Mouse (Mus musculus) induced T-regulatory cell, adult 2 months (primary cell): Measurements from ENCODE around the gene Fstl3.
A peak's percentile ranks its signal among the peaks of the same experiment; 100 is the strongest.
"Not testable (repeated sequence)": the region's sequence is repeated elsewhere in the genome, so short reads cannot be mapped to it uniquely, and the experiment has no call there.

ENCODE experiments used
- DNase-seq: peaks from one replicate; pipeline ENCODE4 v3.0.0-alpha.2; 2012; ENCODE audit warnings: low read depth

Gene Fstl3

DNA sequence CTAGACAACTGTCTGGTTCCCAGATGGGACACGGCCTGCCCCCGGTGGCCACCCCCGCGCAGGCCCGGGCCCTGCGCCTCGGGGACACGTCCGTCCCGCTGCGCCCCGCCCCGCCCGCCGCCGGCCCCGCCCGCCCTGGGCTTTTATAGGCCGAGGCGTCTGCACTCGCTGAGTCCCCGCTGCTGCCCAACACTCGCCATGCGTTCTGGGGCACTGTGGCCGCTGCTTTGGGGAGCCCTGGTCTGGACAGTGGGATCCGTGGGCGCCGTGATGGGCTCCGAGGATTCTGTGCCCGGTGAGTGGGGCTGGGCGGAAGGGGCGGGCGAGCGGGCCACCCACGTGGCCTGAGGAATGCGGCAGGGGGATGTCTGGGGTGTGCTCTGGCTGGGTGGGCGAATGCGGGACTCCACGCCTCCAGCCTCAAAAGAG lies at the start of gene Fstl3:
TSS of gene Fstl3 (plus strand) at position 170 of the 429 bp plus-strand sequence.
- no peak for DNase-seq

DNA sequence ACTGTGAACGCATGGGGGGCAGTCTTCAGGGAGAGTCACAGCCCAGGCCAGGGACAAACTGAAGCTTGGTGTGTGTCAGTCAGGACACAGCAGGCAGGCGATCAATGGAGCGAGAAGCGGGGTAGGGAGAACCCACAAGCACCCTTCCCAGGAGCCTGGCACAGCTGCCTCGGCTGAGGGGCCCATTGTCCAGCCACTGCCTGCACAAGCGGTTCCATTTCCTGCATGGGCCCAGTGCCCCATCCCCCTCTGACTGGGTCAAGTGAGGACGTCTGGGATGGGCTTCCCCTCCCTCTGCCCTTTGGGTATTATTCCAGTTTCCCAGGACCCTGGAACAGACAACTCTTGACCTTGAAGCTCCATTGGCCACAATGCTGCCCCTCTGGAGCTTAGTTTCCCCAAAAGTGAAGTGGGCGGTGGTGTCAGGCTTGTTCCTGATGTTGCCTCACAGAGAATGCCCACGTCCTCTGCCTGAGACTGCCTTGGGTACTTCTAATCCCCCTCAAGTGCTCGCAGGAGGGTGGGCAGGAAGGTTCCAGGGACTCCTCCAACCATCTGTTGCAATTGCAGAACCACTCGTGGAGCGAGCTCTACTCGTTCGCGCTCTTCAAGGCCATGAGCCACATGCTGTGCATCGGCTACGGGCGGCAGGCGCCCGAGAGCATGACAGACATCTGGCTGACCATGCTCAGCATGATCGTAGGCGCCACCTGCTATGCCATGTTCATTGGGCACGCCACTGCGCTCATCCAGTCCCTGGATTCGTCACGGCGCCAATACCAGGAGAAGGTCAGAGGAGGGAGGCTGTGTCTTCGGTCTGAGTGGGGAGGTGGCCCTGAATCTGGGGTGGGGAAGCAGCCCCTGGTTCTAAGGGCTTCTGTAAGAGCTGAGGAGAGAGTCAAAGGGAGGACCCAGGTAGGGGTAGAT lies 48.5 kb upstream of the Fstl3 start:
- DNase-seq = no peak

DNA sequence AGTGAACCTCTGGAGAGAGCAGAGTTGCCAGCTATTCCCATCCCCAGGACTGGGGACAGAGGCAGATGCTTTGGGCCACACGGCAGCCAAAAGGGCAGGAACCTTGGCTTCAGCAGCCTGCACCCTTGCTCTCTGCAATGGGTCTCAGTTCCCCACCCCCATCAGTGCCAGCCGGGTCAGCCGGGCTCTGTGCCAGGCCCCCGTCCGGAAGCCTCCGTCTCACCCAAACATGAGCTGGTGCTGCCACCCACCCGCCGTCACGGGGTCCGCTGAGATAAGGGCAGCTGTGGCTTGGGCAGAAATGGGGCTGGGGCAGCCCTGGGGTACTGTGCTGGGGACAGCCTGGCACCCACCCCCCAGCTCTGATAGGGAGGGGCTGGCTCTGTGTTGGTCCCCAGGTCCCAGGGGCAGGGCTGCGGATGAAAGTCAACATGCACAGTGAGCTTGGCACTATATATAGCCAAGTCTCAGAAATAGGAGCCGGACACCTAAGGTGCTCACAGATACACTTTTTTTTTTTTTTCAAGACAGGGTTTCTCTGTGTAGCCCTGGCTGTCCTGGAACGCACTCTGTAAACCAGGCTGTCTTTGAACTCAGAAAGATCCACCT lies 47.6 kb upstream of the Fstl3 start:
- no peak for DNase-seq

- peak; percentile 62 for DNase-seq
These were observed 44.6 kb upstream of the Fstl3 start for GRCm38 (mm10) chr10:79732500-79732899.

DNA sequence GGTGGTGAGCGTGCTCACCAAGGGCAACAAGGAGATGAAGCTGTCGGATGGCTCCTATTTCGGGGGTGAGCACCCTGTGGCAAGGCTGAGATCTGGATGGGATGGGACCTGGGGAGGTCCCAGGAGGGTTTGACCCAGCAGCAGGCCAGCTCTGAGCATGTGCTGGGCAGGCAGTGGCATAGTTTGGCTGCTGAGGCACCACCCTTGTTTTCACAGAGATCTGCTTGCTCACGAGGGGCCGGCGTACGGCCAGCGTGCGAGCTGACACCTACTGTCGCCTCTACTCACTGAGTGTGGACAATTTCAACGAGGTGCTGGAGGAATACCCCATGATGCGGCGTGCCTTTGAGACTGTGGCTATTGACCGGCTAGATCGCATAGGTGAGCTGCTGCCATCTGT lies 43.2 kb upstream of the Fstl3 start:
- no peak for DNase-seq

DNA sequence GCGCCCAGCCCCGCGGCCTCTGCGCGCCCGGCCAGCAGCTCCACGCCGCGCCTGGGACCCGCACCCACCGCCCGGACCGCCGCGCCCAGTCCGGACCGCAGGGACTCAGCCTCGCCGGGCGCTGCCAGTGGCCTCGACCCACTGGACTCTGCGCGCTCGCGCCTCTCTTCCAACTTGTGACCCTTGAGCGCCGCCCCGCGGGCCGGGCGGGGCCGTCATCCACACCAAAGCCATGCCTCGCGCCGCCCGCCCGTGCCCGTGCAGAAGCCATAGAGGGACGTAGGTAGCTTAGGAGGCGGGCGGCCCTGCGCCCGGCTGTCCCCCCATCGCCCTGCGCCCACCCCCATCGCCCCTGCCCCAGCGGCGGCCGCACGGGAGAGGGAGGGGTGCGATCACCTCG lies 41.7 kb upstream of the Fstl3 start:
- no peak for DNase-seq

DNA sequence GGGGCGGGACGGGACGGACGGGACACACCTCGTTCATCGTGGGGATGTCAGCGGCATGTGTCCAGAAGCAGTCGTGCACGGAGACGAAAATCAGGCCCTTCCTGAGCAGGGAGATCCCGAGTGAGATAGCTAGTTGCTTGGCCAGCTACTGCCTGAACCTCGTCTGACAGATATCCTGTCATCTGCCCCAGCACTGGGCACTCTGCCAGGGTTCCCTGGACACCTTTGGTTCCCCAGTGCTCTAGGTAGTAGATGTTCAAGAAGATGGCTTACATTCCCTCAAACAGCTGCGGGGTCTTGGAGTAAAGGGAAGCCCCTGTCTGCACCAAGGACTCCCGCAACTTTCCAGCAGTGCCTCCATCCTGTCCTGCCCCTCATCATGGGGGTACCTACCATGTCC lies 40.4 kb upstream of the Fstl3 start:
- no peak for DNase-seq

- DNase-seq = peak; percentile 53
These were observed 38.8 kb upstream of the Fstl3 start for GRCm38 (mm10) chr10:79738259-79738658.

DNA sequence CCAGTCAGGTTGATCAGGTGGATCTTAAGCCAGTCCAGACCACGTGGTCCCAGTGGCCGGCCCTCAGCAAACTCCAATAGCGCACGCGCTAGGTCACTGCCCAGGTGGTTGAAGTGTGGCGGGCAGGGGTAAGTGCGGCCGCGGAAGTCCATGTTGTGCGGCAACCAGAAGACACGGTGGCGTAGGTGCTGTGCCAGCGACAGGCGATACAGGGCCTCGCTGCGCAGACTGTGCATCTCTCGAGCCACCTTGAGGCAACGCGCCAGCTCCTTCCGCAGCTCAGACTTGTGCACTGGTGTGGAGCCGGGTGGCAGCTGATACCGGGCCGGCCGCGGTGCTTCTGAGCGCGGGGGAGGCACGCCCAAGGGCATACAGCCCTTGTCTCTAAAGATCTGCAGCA lies 37.8 kb upstream of the Fstl3 start:
- no peak for DNase-seq

GRCm38 (mm10) chr10:79740863-79741262 lies 36.2 kb upstream of the Fstl3 start:
- DNase-seq = no peak

- DNase-seq = no peak
These were observed 33.9 kb upstream of the Fstl3 start for GRCm38 (mm10) chr10:79743161-79743560.

DNA sequence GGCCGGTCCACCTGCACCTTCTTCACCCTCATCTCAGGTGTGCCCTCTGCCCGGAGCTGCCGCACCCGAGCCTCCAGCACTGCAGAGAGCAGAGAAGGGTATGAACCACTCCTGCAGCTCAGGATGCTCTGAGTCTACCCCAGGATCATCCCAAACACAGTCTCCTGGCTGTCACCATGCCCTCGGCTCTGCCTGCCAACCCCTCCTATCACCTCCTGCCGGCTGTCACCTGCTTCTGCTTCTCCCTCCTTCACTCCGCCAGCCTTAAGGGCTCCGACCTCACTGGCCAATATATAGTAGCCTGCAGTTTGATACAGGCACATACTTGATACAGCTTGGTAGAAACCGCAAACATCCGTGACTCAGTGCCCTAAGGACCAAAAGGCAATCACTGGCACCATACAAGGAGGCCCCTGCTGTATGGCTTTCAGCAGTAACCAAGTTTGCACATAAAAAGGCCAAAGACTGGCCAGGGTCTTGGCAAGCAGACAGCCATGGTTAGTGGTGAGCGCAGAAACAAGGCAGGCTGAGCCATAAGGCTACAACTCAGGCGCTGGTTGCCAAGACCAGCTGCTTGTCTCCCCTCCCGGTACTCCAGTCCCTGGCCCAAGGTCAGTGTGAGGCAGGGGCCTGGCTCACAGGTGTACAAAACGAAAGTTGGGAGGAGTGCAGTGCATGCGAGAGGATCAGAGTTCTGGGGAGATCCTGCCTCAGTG lies 33.3 kb upstream of the Fstl3 start:
- DNase-seq = no peak

DNA sequence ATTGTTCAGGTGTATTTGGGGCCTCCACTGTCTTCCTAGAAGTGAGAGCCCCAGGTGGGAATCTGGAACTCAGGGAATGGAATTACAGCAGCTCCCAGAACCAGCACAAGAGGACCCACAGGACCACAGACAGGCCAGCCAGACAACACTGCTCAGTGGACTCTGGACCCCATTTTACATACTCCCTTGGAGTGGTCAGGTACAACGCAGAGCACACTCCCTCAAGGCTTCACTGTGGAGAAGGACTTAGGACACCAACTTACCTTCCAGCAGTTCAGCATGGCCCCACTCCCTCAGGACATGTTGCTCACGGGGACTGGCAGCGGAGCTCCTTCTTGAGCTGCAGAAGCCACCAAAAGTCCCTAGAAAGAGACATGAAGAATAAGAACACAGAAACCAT lies 31.7 kb upstream of the Fstl3 start:
- no peak for DNase-seq

GRCm38 (mm10) chr10:79745898-79746773 lies 30.9 kb upstream of the Fstl3 start, which contains the start of gene Polrmt:
Gene Polrmt, minus strand, starts transcription at chr10:79746581.
- DNase-seq = peak; percentile 98

DNA sequence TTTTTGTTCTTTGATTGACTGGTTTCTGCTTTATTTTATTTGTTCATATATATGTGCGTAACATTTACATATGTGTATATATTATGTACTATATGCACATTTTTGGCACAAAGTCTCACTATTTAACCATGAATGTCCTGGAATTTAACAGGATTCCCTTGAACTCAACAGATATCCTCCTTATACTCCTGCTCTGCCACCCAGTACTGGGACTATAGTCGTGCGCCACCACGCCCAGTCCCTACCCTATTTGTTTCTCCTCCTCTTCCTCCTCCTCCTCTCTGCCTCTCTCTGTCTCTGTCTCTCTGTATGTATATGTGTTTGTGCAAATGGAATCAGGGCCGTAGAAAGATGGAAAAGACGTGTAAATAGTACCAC lies 30.3 kb upstream of the Fstl3 start:
- no peak for DNase-seq

- DNase-seq = no peak
These were observed 28.6 kb upstream of the Fstl3 start for GRCm38 (mm10) chr10:79748496-79748895.

GRCm38 (mm10) chr10:79754856-79755516 lies 22.1 kb upstream of the Fstl3 start, which contains the start of gene Fgf22:
Gene Fgf22, plus strand, starts transcription at chr10:79755076.
- DNase-seq = peak; percentile 66

GRCm38 (mm10) chr10:79755854-79756253 lies 21.2 kb upstream of the Fstl3 start:
- no peak for DNase-seq

DNA sequence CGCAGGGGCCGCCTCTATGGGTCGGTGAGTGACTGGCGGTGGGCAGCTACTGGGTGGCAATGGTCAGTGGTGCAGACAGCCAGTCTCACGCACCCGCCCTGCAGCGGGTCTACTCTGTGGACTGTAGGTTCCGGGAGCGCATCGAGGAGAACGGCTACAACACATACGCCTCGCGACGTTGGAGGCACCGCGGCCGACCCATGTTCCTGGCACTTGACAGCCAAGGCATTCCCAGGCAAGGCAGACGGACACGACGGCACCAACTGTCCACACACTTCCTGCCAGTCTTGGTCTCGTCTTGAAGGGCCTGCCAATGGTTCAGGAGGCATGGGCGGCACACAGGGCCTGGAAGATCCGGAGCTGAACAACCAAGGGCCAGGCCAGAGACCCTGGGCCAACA lies 20.4 kb upstream of the Fstl3 start:
- DNase-seq = no peak

GRCm38 (mm10) chr10:79759675-79760074 lies 17.4 kb upstream of the Fstl3 start:
- not testable (repeated sequence) for DNase-seq

- DNase-seq = no peak
These were observed 16.4 kb upstream of the Fstl3 start for GRCm38 (mm10) chr10:79760603-79761143.
